Mouse (Mus musculus): ENCODE data around the gene Psmd9. TPM values are rescaled to one million over a fixed set of nuclear protein-coding genes. Genes with fewer than 3 reads are reported as not detected.

Gene Psmd9
- polyA plus RNA-seq, 1 experiment from 2014 or later = 57.2 TPM

DNA sequence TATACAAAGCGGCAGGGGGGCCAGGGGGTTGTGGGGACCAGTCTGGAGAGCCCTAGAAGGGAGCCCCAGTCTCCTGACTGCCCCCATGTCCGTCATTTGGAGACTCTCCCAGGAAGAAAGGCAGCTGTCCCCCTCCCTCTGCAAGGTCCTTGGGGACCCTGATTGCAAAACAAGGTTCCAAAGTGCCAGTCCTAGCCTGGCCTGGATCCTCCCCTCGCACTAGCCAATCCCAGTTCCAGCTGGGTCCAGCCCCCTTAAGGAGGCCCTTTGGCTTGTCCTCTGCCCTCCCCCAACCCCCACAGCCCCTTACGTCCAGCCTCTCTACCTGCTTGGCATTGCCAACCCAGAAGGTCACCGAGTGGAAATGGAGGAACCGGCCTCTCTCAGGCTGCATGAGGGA, 12.3 kb downstream of the Psmd9 start:
- H3K27me3 ChIP-seq (replicated peaks) = 0 out of 2 replicates have a peak, but pooled peaks cover 4% of the 10 kb centered on the region
- 79% methylated on average over 6 of the region's 6 CpGs for WGBS
- H3K9ac ChIP-seq = no peak overlapping the region
- no peak overlapping the region for H3K4me3 ChIP-seq
- no peak overlapping the region for H3K4me2 ChIP-seq
- H3K9me3 ChIP-seq = no peaks in the 10 kb centered on the region
- no peak for ATAC-seq (ENCODE audit: extremely low read depth, insufficient number of reproducible peaks, low FRiP score, low TSS enrichment)
- H3K4me1 ChIP-seq = peaks cover 9% of the 10 kb centered on the region
- no peak overlapping the region for H3K27ac ChIP-seq (replicated peaks)
- no peaks in the 10 kb centered on the region for H3K36me3 ChIP-seq

- ATAC-seq (ENCODE audit: extremely low read depth, insufficient number of reproducible peaks, low FRiP score, low TSS enrichment) = no peak
- H3K27ac ChIP-seq (replicated peaks) = no peak within 1 kb of the TSS
- no peak within 1 kb of the TSS for H3K4me2 ChIP-seq
- 69% methylated on average over 10 of the region's 10 CpGs for WGBS
- H3K36me3 ChIP-seq = no peaks in the 10 kb centered on the region
- H3K4me3 ChIP-seq = no peak within 1 kb of the TSS
- peaks cover 9% of the 10 kb centered on the region for H3K4me1 ChIP-seq
- H3K9ac ChIP-seq = no peak within 1 kb of the TSS
- H3K9me3 ChIP-seq = no peaks in the 10 kb centered on the region
- 0 out of 2 replicates have a peak, but pooled peaks cover 4% of the 10 kb centered on the region for H3K27me3 ChIP-seq (replicated peaks)
These were observed 13.4 kb downstream of the Psmd9 start, which contains the start of gene Hpd for GRCm38 (mm10) chr5:123182651-123183050. Gene Hpd, minus strand, starts transcription at chr5:123182727.

DNA sequence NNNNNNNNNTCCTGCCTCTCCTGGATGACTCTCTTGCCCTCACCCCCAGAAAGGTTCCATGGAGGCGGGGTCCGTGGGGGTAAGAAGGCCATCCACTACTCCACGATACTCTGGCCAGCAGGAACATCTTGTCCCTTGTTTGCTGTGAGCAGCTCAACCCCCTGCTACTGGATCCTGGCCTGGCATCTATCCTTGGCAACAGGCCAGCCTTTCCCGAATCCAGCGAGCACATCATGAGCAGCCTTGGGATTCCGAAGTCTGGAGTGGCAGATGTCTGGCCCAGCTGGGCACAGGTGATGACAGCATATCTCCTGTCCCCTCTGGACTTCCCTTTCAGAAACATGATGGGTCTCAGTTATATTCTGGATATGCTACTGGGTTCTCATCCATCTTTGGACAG, 16.8 kb downstream of the Psmd9 start:
- no peak for ATAC-seq (ENCODE audit: extremely low read depth, insufficient number of reproducible peaks, low FRiP score, low TSS enrichment)
- H3K4me3 ChIP-seq = no peak overlapping the region
- WGBS = 45% methylated on average over 6 of the region's 6 CpGs

DNA sequence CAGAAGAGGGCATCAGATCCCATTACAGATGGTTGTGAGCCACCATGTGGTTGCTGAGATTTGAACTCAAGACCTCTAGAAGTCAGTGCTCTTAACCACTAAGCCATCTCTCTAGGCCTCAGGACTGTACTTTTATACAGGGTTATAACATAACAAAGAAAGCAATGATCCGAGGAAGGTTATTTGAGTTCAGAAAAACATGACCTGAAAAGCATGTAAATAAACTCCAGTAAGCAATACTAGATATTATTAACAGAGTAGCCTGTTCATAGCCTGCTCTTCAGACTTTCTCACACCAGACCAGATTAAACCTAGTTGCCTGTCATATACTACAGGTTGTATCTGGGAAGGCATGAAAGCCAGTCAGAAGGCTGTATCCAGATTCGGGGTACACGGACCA, 18.1 kb downstream of the Psmd9 start:
- ATAC-seq (ENCODE audit: extremely low read depth, insufficient number of reproducible peaks, low FRiP score, low TSS enrichment) = no peak
- Histone ChIP-seq H3K27me3 (replicated peaks) (peaks cover 4% of the 10 kb centered on the region; the same call in 1 of the 2 replicates), H3K4me1 (peaks cover 9% of the 10 kb centered on the region), H3K4me3 (no peak overlapping the region), H3K9me3 (0 out of 2 replicates have a peak, but pooled peaks cover 5% of the 10 kb centered on the region), H3K9ac (no peak overlapping the region), H3K36me3 (no peaks in the 10 kb centered on the region), H3K4me2 (no peak overlapping the region), H3K27ac (replicated peaks) (no peak overlapping the region)
- WGBS = 80% methylated on average over 3 of the region's 3 CpGs

More for the DNA sequence above, 16.8 kb downstream of the Psmd9 start:
- H3K4me1 ChIP-seq = peaks cover 9% of the 10 kb centered on the region
- H3K4me2 ChIP-seq = no peak overlapping the region
- H3K9me3 ChIP-seq = 0 out of 2 replicates have a peak, but pooled peaks cover 2% of the 10 kb centered on the region
- no peak overlapping the region for H3K9ac ChIP-seq
- H3K36me3 ChIP-seq = no peaks in the 10 kb centered on the region
- no peak overlapping the region for H3K27ac ChIP-seq (replicated peaks)
- H3K27me3 ChIP-seq (replicated peaks) = 0 out of 2 replicates have a peak, but pooled peaks cover 4% of the 10 kb centered on the region

- H3K4me2 ChIP-seq = no peak overlapping the region
- H3K27me3 ChIP-seq (replicated peaks) = no peaks in the 10 kb centered on the region; the same call in 1 of the 2 replicates
- H3K27ac ChIP-seq (replicated peaks) = no peak overlapping the region
- whole genome bisulfite sequencing = 65% methylated on average over 3 of the region's 3 CpGs
- H3K4me1 ChIP-seq = peaks cover 6% of the 10 kb centered on the region
- ATAC-seq (ENCODE audit: extremely low read depth, insufficient number of reproducible peaks, low FRiP score, low TSS enrichment) = no peak
- H3K36me3 ChIP-seq = no peaks in the 10 kb centered on the region
- no peak overlapping the region for H3K4me3 ChIP-seq
- 0 out of 2 replicates have a peak, but pooled peaks cover 5% of the 10 kb centered on the region for H3K9me3 ChIP-seq
- H3K9ac ChIP-seq = no peak overlapping the region
These were observed 21.7 kb downstream of the Psmd9 start for GRCm38 (mm10) chr5:123190912-123191311.

DNA sequence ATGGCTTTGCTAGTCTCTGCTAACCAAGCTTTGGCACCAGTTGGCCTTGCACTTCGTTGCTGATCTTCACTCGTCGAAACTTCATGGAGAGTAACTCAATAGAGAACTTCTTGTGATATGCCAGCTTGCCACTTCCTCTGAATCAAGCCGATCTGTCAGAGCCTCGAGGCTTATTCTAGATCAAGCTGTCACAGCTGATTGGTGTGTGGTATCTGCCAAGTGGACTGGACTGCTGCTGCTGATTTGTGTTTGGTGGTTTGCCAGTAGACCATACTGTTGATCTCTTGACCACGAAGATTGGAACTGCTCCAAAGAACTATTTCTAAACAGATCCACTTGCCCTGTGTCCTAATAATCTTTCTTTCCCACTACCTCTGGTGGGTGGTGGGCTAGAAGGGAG, 22.2 kb downstream of the Psmd9 start:
- Histone ChIP-seq H3K4me1 (peaks cover under 1% of the 10 kb centered on the region), H3K4me2 (no peak overlapping the region), H3K27ac (replicated peaks) (no peak overlapping the region), H3K27me3 (replicated peaks) (no peaks in the 10 kb centered on the region; the same call in 1 of the 2 replicates), H3K36me3 (no peaks in the 10 kb centered on the region), H3K4me3 (no peak overlapping the region), H3K9ac (no peak overlapping the region), H3K9me3 (0 out of 2 replicates have a peak, but pooled peaks cover 5% of the 10 kb centered on the region)
- ATAC-seq (ENCODE audit: extremely low read depth, insufficient number of reproducible peaks, low FRiP score, low TSS enrichment) = no peak
- WGBS = 54% methylated on average over 6 of the region's 6 CpGs

GRCm38 (mm10) chr5:123192606-123193150, 23.5 kb downstream of the Psmd9 start:
- H3K27me3 ChIP-seq (replicated peaks) = no peaks in the 10 kb centered on the region; the same call in 1 of the 2 replicates
- H3K4me3 ChIP-seq = no peak overlapping the region
- 56% methylated on average over 9 of the region's 9 CpGs for WGBS
- no peak overlapping the region for H3K27ac ChIP-seq (replicated peaks)
- H3K4me2 ChIP-seq = no peak overlapping the region
- ATAC-seq (ENCODE audit: extremely low read depth, insufficient number of reproducible peaks, low FRiP score, low TSS enrichment) = no peak
- 0 out of 2 replicates have a peak, but pooled peaks cover 5% of the 10 kb centered on the region for H3K9me3 ChIP-seq
- H3K9ac ChIP-seq = no peak overlapping the region
- no peaks in the 10 kb centered on the region for H3K36me3 ChIP-seq
- H3K4me1 ChIP-seq = no peaks in the 10 kb centered on the region

GRCm38 (mm10) chr5:123193436-123193835, 24.2 kb downstream of the Psmd9 start:
- Histone ChIP-seq H3K27ac (replicated peaks) (no peak overlapping the region), H3K36me3 (no peaks in the 10 kb centered on the region), H3K9ac (no peak overlapping the region), H3K4me3 (no peak overlapping the region), H3K27me3 (replicated peaks) (no peaks in the 10 kb centered on the region; the same call in 1 of the 2 replicates), H3K4me2 (no peak overlapping the region), H3K9me3 (0 out of 2 replicates have a peak, but pooled peaks cover 5% of the 10 kb centered on the region), H3K4me1 (no peaks in the 10 kb centered on the region)
- 62% methylated on average over 5 of the region's 5 CpGs for WGBS
- no peak for ATAC-seq (ENCODE audit: extremely low read depth, insufficient number of reproducible peaks, low FRiP score, low TSS enrichment)

DNA sequence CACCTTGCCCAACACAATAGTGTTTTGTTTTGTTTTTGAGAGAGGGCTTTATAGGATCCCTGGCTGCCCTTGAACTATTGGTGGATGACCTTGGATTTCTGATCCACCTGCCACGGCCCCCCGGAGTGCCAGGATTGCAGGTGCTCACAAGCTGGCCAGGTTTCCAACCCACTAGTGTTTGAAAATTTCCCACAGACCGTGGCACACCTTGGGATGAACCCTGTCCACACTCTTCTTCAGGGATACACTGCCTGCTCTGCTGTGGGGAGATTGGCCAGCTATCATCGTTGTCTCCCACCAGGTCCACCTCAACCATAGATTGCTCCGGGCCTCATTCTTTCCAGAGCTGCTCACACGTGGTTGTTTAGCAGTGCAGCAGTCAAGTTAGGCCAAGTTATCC, 25.6 kb downstream of the Psmd9 start:
- no peak for ATAC-seq (ENCODE audit: extremely low read depth, insufficient number of reproducible peaks, low FRiP score, low TSS enrichment)
- Histone ChIP-seq H3K9me3 (0 out of 2 replicates have a peak, but pooled peaks cover 5% of the 10 kb centered on the region), H3K4me1 (no peaks in the 10 kb centered on the region), H3K4me2 (no peak overlapping the region), H3K36me3 (no peaks in the 10 kb centered on the region), H3K4me3 (no peak overlapping the region), H3K27me3 (replicated peaks) (no peaks in the 10 kb centered on the region; the same call in 1 of the 2 replicates), H3K27ac (replicated peaks) (no peak overlapping the region), H3K9ac (no peak overlapping the region)
- WGBS = 78% methylated on average over 6 of the region's 6 CpGs

GRCm38 (mm10) chr5:123195500-123196000, 26.3 kb downstream of the Psmd9 start:
- ATAC-seq (ENCODE audit: extremely low read depth, insufficient number of reproducible peaks, low FRiP score, low TSS enrichment) = no peak
- Histone ChIP-seq H3K4me2 (no peak overlapping the region), H3K4me3 (no peak overlapping the region), H3K36me3 (no peaks in the 10 kb centered on the region), H3K9ac (no peak overlapping the region), H3K9me3 (0 out of 2 replicates have a peak, but pooled peaks cover 5% of the 10 kb centered on the region), H3K27ac (replicated peaks) (no peak overlapping the region), H3K27me3 (replicated peaks) (no peaks in the 10 kb centered on the region; the same call in 1 of the 2 replicates), H3K4me1 (no peaks in the 10 kb centered on the region)
- WGBS = 82% methylated on average over 16 of the region's 16 CpGs

DNA sequence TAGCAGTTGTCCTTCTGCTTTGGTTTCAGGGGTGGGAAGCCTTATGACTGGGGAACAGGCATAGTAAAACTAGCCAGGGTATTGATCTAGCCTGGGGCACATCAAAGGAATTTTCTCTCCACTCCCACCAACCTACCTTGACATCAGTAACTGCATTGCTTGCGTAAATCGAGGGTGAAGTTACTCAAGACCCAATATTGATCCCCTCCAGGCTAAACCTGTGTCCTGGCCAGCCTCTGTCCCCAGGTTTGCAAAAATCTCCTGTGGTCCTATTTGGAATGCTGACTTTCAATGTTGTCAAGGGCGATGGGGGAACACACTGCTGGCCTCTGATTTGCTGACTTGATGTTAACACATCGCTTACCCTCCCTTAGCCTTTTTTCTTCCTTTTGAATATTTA, 27.5 kb downstream of the Psmd9 start:
- ATAC-seq (ENCODE audit: extremely low read depth, insufficient number of reproducible peaks, low FRiP score, low TSS enrichment) = no peak
- H3K4me3 ChIP-seq = no peak overlapping the region
- H3K9me3 ChIP-seq = no peaks in the 10 kb centered on the region
- H3K9ac ChIP-seq = no peak overlapping the region
- no peaks in the 10 kb centered on the region for H3K4me1 ChIP-seq
- H3K27me3 ChIP-seq (replicated peaks) = no peaks in the 10 kb centered on the region; the same call in 1 of the 2 replicates
- 78% methylated on average over 4 of the region's 4 CpGs for WGBS
- no peak overlapping the region for H3K4me2 ChIP-seq
- no peaks in the 10 kb centered on the region for H3K36me3 ChIP-seq
- no peak overlapping the region for H3K27ac ChIP-seq (replicated peaks)

DNA sequence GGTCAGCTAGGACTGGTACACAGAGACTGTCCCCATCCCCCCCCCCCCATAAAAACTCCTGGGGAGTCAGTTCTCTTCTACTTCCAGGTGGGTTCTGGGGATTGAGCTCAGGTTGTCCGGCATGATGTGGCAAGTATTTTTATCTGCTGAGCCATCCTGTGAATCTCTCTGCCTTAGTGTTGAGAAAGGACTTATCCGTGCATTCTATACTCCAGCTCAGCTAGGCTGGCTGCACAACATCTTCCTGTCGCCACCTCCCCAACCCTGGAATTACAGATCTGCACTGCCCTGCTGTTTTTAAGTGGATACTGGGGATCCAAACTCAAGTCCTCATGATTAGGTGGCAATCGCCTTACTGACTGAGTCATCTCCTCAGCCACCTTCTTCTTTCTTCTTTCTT, 29.3 kb downstream of the Psmd9 start:
- Histone ChIP-seq H3K27ac (replicated peaks) (no peak overlapping the region), H3K4me2 (no peak overlapping the region), H3K36me3 (no peaks in the 10 kb centered on the region), H3K9me3 (no peaks in the 10 kb centered on the region), H3K4me3 (no peak overlapping the region), H3K27me3 (replicated peaks) (no peaks in the 10 kb centered on the region), H3K4me1 (no peaks in the 10 kb centered on the region), H3K9ac (no peak overlapping the region)
- 44% methylated on average over 4 of the region's 4 CpGs for WGBS
- ATAC-seq (ENCODE audit: extremely low read depth, insufficient number of reproducible peaks, low FRiP score, low TSS enrichment) = no peak

All from heart, embryonic 13.5 days (tissue).